Mouse (Mus musculus): ENCODE results near the gene Armc12.

Gene Armc12

GRCm38 (mm10) chr17:28530506-28530905 lies at the start of gene Armc12:
Gene Armc12, plus strand, starts transcription at chr17:28530806.
- DNase-seq (ENCODE audit: low spot score), result no peak

- DNase-seq (ENCODE audit: low spot score), result peak; percentile 36
Measured at GRCm38 (mm10) chr17:28484704-28485445, 45.7 kb upstream of the Armc12 start.

GRCm38 (mm10) chr17:28485446-28485948 lies 45.1 kb upstream of the Armc12 start:
- DNase-seq (ENCODE audit: low spot score), result peak; percentile 49

GRCm38 (mm10) chr17:28485977-28486400 lies 44.6 kb upstream of the Armc12 start:
- peak; percentile 97 for DNase-seq (ENCODE audit: low spot score)

GRCm38 (mm10) chr17:28486720-28487119 lies 43.9 kb upstream of the Armc12 start:
- no peak for DNase-seq (ENCODE audit: low spot score)

GRCm38 (mm10) chr17:28487584-28488257 lies 42.9 kb upstream of the Armc12 start:
- no peak for DNase-seq (ENCODE audit: low spot score)

- no peak for DNase-seq (ENCODE audit: low spot score)
Measured at GRCm38 (mm10) chr17:28488258-28489013, 42.2 kb upstream of the Armc12 start.

GRCm38 (mm10) chr17:28491035-28491770 lies 39.4 kb upstream of the Armc12 start:
- DNase-seq (ENCODE audit: low spot score), result no peak

GRCm38 (mm10) chr17:28495832-28496231 lies 34.8 kb upstream of the Armc12 start:
- no peak for DNase-seq (ENCODE audit: low spot score)

- DNase-seq (ENCODE audit: low spot score), result no peak
Measured at GRCm38 (mm10) chr17:28499190-28499589, 31.4 kb upstream of the Armc12 start.

- DNase-seq (ENCODE audit: low spot score), result no peak
Measured at GRCm38 (mm10) chr17:28500465-28500864, 30.1 kb upstream of the Armc12 start.

GRCm38 (mm10) chr17:28502196-28502821 lies 28.3 kb upstream of the Armc12 start:
- no peak for DNase-seq (ENCODE audit: low spot score)

GRCm38 (mm10) chr17:28504182-28504581 lies 26.4 kb upstream of the Armc12 start:
- DNase-seq (ENCODE audit: low spot score), result no peak

GRCm38 (mm10) chr17:28505591-28505990 lies 25.0 kb upstream of the Armc12 start:
- DNase-seq (ENCODE audit: low spot score), result no peak

- DNase-seq (ENCODE audit: low spot score), result no peak
Measured at GRCm38 (mm10) chr17:28506895-28507294, 23.7 kb upstream of the Armc12 start.

- no peak for DNase-seq (ENCODE audit: low spot score)
Measured at GRCm38 (mm10) chr17:28507496-28507895, 23.1 kb upstream of the Armc12 start.

- DNase-seq (ENCODE audit: low spot score), result no peak
Measured at GRCm38 (mm10) chr17:28510445-28511342, 19.9 kb upstream of the Armc12 start.

- no peak for DNase-seq (ENCODE audit: low spot score)
Measured at GRCm38 (mm10) chr17:28511616-28512541, 18.7 kb upstream of the Armc12 start.

- no peak for DNase-seq (ENCODE audit: low spot score)
Measured at GRCm38 (mm10) chr17:28512696-28513095, 17.9 kb upstream of the Armc12 start.
